Mouse (Mus musculus): ENCODE data around the gene Arpc2. TPM values are rescaled to one million over a fixed set of nuclear protein-coding genes. Genes with fewer than 3 reads are reported as not detected.

Arpc2 gene
- total RNA-seq, 1 experiment from 2014 or later, result 170 TPM

DNA sequence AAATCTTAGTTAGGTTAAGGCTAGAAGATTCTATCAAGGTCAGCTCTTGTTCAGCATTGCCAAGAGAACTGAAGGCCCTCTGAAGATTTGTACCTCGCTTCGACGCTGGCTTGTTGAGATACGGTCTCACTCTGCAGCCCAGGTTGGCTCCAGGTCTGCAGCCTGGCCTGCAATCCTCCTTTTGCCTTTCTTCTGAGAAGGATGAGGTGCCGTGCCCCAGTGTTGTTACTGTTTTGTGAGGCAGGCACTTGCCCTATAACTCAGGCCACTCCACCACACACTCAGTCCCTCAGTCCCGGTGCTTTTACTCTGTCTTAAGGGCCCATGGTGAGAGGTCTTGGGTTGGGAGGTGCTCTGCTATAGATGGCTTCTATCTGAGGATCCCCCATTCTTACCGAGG lies 66.3 kb downstream of the Arpc2 start:
- no peak for DNase-seq

DNA sequence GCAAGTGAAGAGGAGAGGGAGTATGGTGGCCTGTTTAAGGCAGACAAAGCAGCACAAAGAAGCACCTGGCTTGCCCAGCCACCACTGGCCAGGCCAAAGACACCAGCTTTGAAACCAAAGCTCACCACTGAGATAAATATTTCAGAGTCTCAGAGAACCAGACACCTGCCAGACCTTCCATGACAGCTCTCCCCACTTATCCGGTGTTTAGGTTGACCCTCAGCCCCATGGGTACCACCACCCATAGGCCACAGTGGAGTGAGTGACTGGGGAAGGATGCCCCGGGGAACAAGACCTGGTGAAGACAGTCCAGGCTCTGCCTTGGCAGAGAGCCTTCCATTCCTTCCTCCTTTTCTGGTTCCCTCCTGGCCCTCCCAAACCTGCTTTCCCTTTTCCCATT lies 67.0 kb downstream of the Arpc2 start:
- DNase-seq, result no peak

DNA sequence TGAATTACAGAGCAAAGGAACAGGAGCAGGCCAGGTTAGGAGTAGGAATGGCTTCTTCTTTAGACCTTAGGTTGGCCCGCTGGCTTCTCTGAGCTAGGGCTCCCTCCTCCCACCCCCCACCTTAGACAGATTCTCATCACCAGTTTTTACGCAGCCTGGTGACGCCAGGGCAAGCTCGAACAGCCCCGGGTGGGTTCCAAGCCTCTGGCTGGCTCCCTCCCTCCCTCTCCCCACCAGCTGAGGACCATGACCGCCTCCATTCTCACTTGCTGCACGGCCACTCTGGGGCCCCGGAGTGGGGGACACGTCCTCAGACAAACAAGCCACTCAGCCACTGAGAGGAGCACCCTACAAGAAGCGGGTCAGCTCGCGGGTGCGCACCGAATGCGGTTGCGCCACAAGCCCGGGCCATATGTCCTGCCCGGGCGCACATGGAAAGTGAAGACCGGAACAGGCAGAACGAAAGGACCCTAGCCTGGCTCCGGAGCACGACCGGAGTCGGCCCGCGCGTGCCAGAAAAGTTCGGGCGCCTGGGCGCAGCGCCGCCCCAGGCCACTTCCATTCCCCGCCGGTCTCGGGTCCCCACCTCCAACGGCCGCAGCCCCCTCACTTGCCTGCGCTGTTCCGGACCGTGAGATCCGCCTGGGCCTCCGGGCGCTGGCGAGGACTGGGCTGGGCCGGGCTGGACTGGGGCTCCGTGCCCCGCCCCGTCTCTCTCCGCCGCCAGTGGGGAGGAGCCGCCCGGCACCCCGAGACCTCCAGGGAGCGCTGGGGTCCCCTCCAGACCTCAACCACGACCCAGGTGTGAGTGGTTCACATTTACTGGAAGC lies 67.8 kb downstream of the Arpc2 start:
- peak; percentile 84 for DNase-seq

DNA sequence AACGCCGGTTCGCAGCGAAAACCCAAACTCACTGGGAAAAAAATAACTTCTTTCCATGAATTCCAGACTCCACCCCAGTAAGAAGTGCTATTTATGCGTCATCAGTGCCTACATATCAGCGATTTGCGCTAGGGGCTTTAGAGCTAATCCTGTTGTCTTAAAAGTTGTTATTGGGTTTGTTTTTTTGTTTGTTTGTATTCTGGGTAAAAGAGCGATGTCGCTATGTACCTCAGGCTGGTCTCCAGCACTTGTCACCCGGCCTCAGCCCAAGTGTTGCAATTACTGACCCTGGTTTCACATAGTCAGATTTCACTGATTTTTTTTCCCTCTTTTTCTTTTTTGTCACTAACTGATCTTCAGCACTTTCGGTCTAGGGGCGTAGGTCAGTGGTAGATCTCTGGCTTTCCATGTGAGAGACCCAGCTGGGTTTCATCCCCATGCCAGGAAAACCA lies 68.5 kb downstream of the Arpc2 start:
- no peak for DNase-seq

DNA sequence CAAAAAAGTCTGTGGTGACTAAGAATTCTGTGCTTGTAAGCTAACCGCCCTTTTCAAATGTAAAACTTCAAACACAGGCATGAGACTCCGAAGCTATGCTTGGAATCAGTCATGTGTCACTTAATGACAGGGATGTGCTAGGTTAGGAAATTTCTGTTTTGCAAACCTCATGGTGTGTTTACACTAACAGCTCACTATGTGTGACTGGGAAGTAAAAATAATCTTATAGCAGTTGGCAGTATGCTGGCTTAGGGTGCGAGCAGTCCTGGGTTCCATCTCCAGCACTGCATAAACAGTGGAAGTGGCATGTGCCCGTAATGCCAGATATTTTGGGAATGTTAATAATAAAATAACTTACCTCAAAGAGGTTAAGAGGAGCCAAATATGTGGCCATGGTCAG lies 69.1 kb downstream of the Arpc2 start:
- no peak for DNase-seq

DNA sequence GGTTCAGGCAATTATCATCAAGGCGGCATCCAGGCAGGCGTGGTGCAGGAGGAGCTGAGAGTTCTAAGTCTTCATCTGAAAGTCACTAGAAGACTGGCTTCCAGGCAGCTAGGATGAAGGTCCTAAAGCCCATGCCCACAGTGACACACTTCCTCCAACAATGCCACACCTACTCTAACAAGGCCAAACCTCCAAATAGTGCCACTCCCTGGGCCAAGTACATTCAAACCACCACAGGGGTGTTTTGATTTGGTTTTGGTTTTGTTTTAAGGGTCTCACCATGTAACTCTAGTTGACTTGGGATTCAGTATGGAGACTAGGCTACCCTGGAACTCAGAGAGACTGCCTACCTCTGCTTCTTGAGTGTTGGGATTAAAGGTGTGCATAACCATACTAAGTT lies 69.6 kb downstream of the Arpc2 start, which contains the start of gene Tmbim1:
Gene Tmbim1, minus strand, starts transcription at position 101 of the 400 bp plus-strand sequence.
- DNase-seq, result no peak

DNA sequence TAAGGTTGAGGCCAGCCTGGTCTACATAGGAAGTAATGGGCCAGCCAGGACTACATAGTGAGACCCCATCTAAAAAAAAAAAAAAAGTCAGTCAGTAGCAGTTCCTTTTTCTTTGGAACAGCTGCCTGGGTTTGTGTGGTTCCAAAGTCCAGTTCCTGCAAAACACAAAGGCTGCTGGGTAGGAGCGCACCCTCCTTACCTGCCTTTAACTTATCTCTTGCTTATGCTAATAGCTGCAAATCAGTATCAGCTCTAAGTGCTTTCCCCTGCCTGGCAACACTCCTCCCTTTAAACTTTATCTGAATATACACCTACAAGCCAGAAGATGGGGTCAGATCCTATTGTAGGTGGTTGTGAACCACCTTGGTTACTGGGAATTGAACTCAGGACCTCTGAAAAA lies 71.3 kb downstream of the Arpc2 start:
- no peak for DNase-seq

DNA sequence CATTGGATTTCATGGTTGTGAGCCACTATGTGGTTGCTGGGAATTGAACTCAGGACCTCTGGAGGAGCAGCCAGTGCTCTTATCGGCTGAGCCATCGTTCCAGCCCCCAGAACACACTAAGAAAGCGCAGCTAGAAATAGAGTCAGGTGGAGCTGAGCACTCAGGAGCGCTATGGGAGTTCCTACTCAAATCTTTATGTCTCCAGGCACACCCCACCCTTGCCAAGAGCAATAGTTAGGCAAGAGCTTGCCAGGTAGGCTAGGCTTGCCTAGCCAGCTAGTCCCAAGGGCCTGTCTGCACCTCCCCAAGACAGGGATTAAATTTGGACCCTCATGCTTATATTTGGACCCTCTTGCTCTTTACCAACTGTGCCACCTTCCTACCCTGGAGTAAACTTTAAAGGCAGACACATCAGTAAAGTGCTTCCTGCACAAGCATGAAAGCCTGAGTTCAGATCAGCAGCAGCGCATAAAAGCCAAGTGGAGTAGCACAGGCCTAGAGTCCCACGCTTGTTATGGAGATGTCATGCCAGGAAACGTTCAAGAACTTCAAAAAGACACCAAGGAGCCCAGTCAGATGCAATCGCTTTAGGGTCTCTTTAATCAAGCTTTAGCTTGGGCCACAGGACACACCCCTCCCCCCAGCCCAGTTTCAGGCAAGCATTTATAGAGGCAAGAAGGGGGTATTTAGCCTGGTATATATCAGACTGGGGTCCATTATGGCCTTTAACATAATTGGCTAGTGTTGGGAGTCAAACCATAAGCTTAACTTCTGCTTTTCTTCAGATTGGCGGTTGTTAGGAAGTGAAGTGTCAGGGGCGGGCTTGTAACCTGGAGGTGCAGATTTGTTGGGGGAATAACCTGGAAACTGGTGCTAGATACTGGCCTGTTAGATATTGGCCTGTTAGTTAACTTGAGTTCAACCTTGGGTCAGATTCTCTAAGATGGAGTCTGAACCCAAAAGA lies 72.4 kb downstream of the Arpc2 start:
- DNase-seq, result no peak

DNA sequence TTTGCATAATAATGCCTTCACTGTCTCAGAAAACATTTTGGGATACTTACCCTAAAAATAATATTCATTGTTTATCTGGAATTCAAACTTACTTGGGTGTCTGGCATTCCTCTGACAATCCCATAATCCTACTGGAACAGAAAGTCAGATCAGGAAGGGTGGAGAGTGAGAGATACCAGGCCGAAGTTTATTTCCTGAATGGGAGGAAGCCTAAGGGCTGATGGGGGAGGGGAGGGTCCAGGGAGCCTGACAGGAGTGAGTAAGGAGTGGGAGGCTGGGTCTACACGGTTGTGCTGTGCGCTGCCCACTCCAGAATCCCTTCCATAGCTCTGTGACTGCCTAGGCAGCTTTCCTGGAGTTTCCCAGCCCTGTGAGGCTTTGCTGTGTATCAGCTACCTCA lies 73.9 kb downstream of the Arpc2 start:
- DNase-seq, result no peak

DNA sequence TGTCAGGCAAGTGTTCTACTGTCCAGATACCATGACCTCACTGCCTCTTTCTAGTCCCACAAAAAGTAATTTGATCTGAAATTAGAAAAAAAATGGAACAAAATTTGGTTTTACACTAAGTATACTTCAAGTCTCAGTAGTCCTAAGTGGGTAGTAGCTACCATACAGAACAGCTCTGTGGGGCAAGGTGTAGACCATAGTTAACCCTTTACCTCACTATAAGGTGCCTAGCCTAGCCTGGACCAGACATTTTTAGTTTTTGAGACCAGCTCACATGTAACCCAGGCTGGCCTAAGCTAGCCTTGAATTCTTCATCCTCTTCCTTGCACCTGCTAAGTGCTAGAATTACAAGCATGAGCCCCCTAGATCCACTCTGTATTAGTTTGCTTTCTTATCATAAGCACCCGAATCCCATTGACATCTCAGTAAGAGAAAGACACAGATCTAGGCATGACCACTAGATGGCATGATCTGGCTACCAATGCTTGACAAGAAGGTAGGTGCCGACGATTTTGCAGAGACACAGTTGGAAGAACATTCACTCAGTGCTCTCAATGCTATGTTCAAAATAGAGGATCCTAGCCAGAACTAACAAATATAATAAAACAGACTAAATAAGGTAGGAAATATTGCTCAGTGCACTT lies 77.3 kb downstream of the Arpc2 start:
- no peak for DNase-seq

DNA sequence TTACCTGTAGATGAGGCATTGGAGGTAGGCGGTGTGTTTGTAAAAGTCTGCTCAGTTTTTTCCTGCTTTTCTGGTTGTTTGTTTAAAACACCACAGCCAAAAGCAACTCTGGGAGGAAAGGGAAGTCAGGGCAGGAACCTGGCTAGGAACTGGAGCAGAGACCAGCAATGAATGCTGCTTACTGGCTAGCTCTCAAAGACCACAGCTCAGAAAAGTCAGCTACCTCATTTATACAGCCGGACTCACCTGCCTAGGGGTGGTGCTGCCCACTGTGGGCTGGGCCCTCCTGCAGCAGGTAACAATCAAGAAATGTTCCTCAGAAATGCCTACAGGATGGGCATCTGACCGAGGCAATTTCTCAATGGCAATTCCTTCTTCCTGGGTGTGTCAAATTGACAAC lies 78.9 kb downstream of the Arpc2 start:
- no peak for DNase-seq

DNA sequence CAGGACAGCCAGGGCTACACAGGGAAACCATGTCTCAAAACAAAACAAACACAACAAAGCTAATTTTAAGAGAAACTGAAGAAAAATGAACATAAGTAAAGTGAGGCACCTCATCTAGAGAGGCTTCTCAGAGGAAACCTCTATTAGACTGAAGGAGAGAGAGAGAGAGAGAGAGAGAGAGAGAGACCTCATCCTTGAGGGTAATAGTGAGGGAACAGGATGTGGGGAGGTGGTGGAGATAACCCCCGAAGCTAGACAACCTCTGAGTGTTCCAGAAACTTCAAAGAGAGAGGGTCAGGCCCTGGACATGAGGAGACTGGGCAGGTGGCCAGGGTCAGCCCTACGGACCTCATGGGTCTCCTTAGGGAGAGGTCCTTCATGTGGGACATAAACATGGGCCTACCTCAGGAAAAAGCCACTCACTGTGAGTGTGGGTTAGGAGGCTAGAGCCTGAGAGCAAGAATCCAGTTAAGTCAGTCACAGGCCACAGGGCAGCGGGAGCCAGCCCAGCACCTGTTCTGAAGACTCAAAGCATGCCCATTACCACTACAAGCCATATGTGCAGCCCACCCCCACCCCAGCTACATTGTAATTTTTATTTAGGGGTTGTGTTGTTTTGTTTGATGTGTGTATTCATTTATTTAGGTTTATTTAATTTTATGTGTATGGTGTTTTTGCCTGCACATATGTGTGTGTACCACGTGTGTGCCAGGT lies 80.4 kb downstream of the Arpc2 start:
- no peak for DNase-seq

Small RNA genes lying within 50 kb of the gene (microRNA-seq; reads per million reads assigned to microRNA genes)
- 0 reads per million in 2 experiments for gene Mir1928

Other genes with a start within 250 kb of the Arpc2 start
- 270 and 436 TPM in 2 replicates for gene Tns1, start 111.6 kb upstream of the Arpc2 start, total RNA-seq (2021)
- gene Rufy4, start 110.5 kb upstream of the Arpc2 start, total RNA-seq (2021), result 2.2 and 2.3 TPM in 2 replicates
- not detected in 2 replicates for gene Cxcr2, start 82.1 kb upstream of the Arpc2 start, total RNA-seq (2021)
- not detected in 2 replicates for gene Cxcr1, start 41.5 kb upstream of the Arpc2 start, total RNA-seq (2021)
- not detected in 2 replicates for gene Gpbar1, start 42.5 kb downstream of the Arpc2 start, total RNA-seq (2021)
- 157 and 183 TPM in 2 replicates for gene Aamp, start 48.7 kb downstream of the Arpc2 start, total RNA-seq (2021)
- gene Pnkd, start 48.8 kb downstream of the Arpc2 start, total RNA-seq (2021), result 65.2 and 75.9 TPM in 2 replicates
- gene Tmbim1, start 69.5 kb downstream of the Arpc2 start, total RNA-seq (2021), result 83.1 and 84.7 TPM in 2 replicates
- gene Catip, start 126.0 kb downstream of the Arpc2 start, total RNA-seq (2021), result 0.67 TPM in 2 replicates
- 5.8 and 11.4 TPM in 2 replicates for gene Slc11a1, start 139.1 kb downstream of the Arpc2 start, total RNA-seq (2021)
- gene Ctdsp1, start 155.4 kb downstream of the Arpc2 start, total RNA-seq (2021), result 168 and 179 TPM in 2 replicates
- 1.6 TPM in 2 replicates for gene Vil1, start 173.3 kb downstream of the Arpc2 start, total RNA-seq (2021)